Mouse (Mus musculus) megakaryocyte progenitor cell, adult 5-6 weeks (primary cell): ENCODE data around the gene Strip2. TPM values are rescaled to one million over a fixed set of nuclear protein-coding genes. Genes with fewer than 3 reads are reported as not detected.
A peak's percentile ranks its signal among the peaks of the same experiment; 100 is the strongest.

Experiments
- ATAC-seq: replicated peaks from 2 replicates; pipeline ENCODE4 v1.8.0; 2016; ENCODE audit warnings: mild to moderate bottlenecking, moderate TSS enrichment, inconsistent platforms; ENCODE audit not compliant: poor library complexity
- total RNA-seq, 2 experiments: library from RNA; stranded (forward) in 1 of 2; stranded (reverse) in 1 of 2; fragments of 157-497, 149-512 nt in 1 of 2; fragments of 200-1000 nt in 1 of 2; gene quantifications; 2 replicates each; pipeline versions ENCODE4 v1.2.3 to v1.2.4; 2015 to 2017

Gene Strip2
- total RNA-seq, 2 experiments from 2014 or later, result 0.17 to 0.30 TPM

GRCm38 (mm10) chr6:29998771-29999170, 82.0 kb downstream of the Strip2 start:
- ATAC-seq, result peak; percentile 46

- ATAC-seq, result no peak
Observed at GRCm38 (mm10) chr6:30002628-30003027, 85.8 kb downstream of the Strip2 start.

- no peak for ATAC-seq
Observed at GRCm38 (mm10) chr6:30005851-30006250, 89.0 kb downstream of the Strip2 start.

- ATAC-seq, result no peak
Observed at GRCm38 (mm10) chr6:30009204-30009603, 92.4 kb downstream of the Strip2 start.

Other genes starting within 250 kb of the Strip2 start
- 4.6 and 5.4 TPM in 2 replicates for gene Tspan33, start 222.8 kb upstream of the Strip2 start, total RNA-seq (2015)
- gene Tspan33, start 222.8 kb upstream of the Strip2 start, total RNA-seq (2017), result 3.7 and 5.8 TPM in 2 replicates
- 25.5 and 33.6 TPM in 2 replicates for gene Smo, start 181.5 kb upstream of the Strip2 start, total RNA-seq (2015)
- gene Smo, start 181.5 kb upstream of the Strip2 start, total RNA-seq (2017), result 16.4 and 19.9 TPM in 2 replicates
- gene Ahcyl2, start 149.0 kb upstream of the Strip2 start, total RNA-seq (2015), result 10.2 and 19.1 TPM in 2 replicates
- 14.0 and 38.9 TPM in 2 replicates for gene Ahcyl2, start 149.0 kb upstream of the Strip2 start, total RNA-seq (2017)
- 27.1 and 35.0 TPM in 2 replicates for gene Nrf1, start 131.0 kb downstream of the Strip2 start, total RNA-seq (2015)
- gene Nrf1, start 131.0 kb downstream of the Strip2 start, total RNA-seq (2017), result 52.1 and 65.3 TPM in 2 replicates